Mouse (Mus musculus) heart, postnatal 0 days (tissue): ENCODE results near the gene Ushbp1. TPM values are rescaled to one million over a fixed set of nuclear protein-coding genes. Genes with fewer than 3 reads are reported as not detected.

Experiments used
- ATAC-seq: fragments of 200-750 bp; cut with Nextera tagmentation; 2 replicates; pipeline ENCODE4 v1.8.0; 2017; ENCODE audit warnings: low read depth, moderate number of reproducible peaks, moderate library complexity; ENCODE audit not compliant: insufficient read depth
- DNase-seq: peaks from one replicate; pipeline ENCODE4 v3.0.0-alpha.2; 2016; ENCODE audit warnings: low spot score
- H3K27ac ChIP-seq: fragments of 300-500 bp; sonication (generic); 2 replicates; pipeline ENCODE4 v1.5.1; 2014; ENCODE audit warnings: low read depth, mild to moderate bottlenecking
- H3K27me3 ChIP-seq: fragments of 300-500 bp; sonication (generic); 2 replicates; pipeline ENCODE4 v1.6.1; 2014; ENCODE audit warnings: low read length, mixed read lengths; ENCODE audit not compliant: control insufficient read depth, insufficient read depth
- H3K36me3 ChIP-seq: fragments of 300-500 bp; sonication (generic); replicated peaks from 2 replicates; pipeline ENCODE4 v1.6.1; 2014; ENCODE audit warnings: low read length, mixed read lengths; ENCODE audit not compliant: control insufficient read depth, insufficient read depth
- H3K4me1 ChIP-seq: fragments of 300-500 bp; sonication (generic); 2 replicates; pipeline ENCODE4 v1.6.1; 2014; ENCODE audit warnings: antibody characterized with exemption; ENCODE audit not compliant: control insufficient read depth, insufficient read depth
- H3K4me2 ChIP-seq: fragments of 300-500 bp; sonication (generic); 2 replicates; pipeline ENCODE4 v1.6.1; 2014; ENCODE audit warnings: low read depth, mild to moderate bottlenecking, low read length, moderate library complexity
- H3K4me3 ChIP-seq: fragments of 300-500 bp; sonication (generic); 2 replicates; pipeline ENCODE4 v1.5.1; 2014; ENCODE audit warnings: low read depth, low read length
- H3K9ac ChIP-seq: fragments of 300-500 bp; sonication (generic); replicated peaks from 2 replicates; pipeline ENCODE4 v1.6.1; 2014; ENCODE audit warnings: low read depth, low read length, mixed read lengths
- H3K9me3 ChIP-seq: fragments of 300-500 bp; sonication (generic); replicated peaks from 2 replicates; pipeline ENCODE4 v1.6.1; 2016; ENCODE audit warnings: low read length; ENCODE audit not compliant: control insufficient read depth
- CTCF ChIP-seq: IDR thresholded peaks from 2 replicates; pipeline ENCODE4 v1.5.1; 2016; ENCODE audit warnings: antibody characterized with exemption, control low read depth, low read depth
- EP300 ChIP-seq: IDR thresholded peaks from 2 replicates; pipeline ENCODE4 v1.6.1; 2016; ENCODE audit warnings: antibody characterized with exemption, low read depth
- WGBS: fragments of 180-500 bp; shearing (Covaris S2); extraction: QIAGEN DNeasy Blood & Tissue Kit; methylation state at CpG from one replicate; pipeline ENCODE4 v1.1.7; 2014; 5-methylcytosine and 5-hydroxymethylcytosine counted together
- polyA plus RNA-seq: library from polyadenylated mRNA; unstranded; fragments of >200 nt; fragmentation: Nextera tagmentation; extraction: Ambion mirVana; gene quantifications from 2 replicates; pipeline ENCODE4 v1.2.1, GENCODE M21; 2015
- total RNA-seq: library from RNA; depleted of rRNA; stranded (reverse); fragments of >200 nt; gene quantifications from 2 replicates; pipeline ENCODE4 v1.2.3, GENCODE M21; 2014; ENCODE audit warnings: low replicate concordance

Ushbp1 gene
- total and polyA plus RNA-seq, 2 experiments from 2014 or later: 21.6 to 47.3 TPM

DNA sequence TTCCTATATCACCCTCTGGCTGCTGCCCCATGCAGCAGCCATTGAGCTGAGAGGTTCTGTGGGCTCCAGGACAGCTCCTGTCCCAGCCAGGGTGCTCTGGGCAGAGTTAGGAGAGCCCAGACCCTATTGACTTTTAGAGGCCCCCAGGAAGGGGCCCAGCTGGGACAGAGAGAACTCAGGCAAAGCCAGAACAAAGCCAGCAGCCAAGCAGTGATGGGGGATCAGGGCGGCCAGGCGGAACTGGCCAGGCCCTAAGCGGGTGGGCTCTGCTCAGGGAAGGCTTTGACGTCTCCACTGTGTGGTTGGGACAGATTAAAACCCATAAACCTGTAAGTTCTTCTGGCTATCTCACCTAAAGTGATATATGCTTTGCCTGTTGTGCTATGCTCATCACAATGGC is 16.6 kb downstream of the Ushbp1 start:
- Histone ChIP-seq H3K4me3 (no peak overlapping the region), H3K9me3 (no peaks in the 10 kb centered on the region), H3K4me2 (peak overlapping the region; percentile 100; the same call in 1 of the 2 replicates), H3K9ac (peak overlapping the region; percentile 80), H3K27ac (no peak overlapping the region), H3K27me3 (no peaks in the 10 kb centered on the region), H3K36me3 (peaks cover 29% of the 10 kb centered on the region), H3K4me1 (peaks cover 29% of the 10 kb centered on the region)
- ATAC-seq: no peak
- TF ChIP-seq CTCF (no peak), EP300 (no peak)
- WGBS: 80% methylated on average over 4 of the region's 4 CpGs
- DNase-seq: no peak

DNA sequence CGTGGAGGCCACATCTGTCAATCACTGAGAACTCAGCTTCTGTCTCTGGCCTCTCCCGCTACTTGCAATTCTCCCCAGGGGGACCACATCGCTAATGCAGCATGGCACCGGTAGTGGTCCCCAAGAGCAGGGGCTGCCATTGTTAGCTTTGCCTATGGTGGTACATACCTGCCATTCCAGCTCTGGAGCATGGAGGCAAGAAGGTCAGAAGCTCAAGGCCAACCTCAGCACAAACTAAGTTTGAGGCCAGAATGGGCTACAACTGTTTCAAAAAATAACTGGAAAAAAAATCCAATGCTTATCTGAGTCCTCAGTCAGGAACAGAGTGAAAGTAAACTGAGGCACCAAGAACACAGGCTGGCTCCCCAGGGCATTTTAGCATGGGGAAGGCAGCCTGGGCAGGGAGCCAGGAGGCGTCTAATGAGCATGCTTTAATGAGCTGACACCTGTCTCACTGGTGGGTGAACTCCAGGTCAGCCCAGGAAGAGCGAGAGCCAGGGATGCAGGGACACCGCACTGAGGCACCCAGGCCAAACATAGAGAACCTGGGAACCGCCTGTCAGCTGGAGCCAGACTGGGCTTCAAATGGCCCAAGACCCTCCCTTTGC is 19.1 kb downstream of the Ushbp1 start:
- Histone ChIP-seq H3K9me3 (no peaks in the 10 kb centered on the region), H3K27me3 (no peaks in the 10 kb centered on the region), H3K4me3 (no peak overlapping the region), H3K9ac (no peak overlapping the region), H3K36me3 (peaks cover 40% of the 10 kb centered on the region), H3K4me2 (peak overlapping the region; percentile 47; the same call in 1 of the 2 replicates), H3K4me1 (peaks cover 29% of the 10 kb centered on the region), H3K27ac (no peak overlapping the region)
- no peak for DNase-seq
- 52% methylated on average over 8 of the region's 8 CpGs for WGBS
- TF ChIP-seq EP300: no peak
- no peak for TF ChIP-seq CTCF
- ATAC-seq: no peak

DNA sequence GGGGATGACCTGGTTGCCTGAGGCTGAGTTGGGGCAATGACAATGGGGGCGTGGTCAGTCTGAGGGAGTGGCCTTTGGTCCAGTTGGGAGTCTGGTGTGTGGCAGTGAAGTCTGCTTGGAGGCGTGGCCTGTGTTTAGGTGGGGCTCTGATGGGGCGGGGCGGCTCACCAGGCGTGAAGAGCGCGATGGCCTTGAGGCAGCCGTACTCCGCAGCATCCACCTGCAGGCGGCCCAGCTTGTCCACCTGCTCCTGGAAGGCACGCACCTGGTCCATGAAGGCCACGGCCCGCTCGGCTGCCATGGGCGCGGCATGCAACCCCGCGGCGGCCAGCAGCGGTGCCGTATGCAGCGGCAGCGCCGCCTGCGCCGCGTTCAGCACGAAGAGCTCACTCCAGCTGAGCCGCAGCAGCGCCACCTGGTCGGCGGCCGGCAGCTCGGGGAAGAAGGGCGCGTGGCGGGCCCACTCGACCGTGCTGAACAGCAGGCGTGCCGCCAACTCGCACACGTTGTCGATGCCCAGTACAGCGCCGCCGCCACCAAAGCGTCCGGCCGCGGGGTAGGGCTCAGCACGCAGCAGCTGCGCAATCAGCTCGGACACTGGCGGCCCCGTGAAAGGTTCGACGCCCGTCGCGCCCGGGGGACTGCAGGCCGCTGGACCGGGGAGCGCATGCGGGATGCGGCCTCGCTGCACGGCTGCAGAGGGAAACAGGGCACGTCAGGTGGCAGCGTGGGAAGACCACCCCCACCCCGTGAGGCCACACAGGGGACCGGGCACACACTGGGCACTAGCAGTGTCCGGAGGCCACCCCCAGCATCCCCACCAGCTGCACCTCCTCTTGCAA is 19.8 kb downstream of the Ushbp1 start:
- TF ChIP-seq EP300: no peak
- TF ChIP-seq CTCF: peak; percentile 35
- DNase-seq (peak; percentile 47), ATAC-seq (peak; percentile 8; the same call in 1 of the 2 replicates)
- Histone ChIP-seq H3K9ac (no peak overlapping the region), H3K4me1 (peaks cover 30% of the 10 kb centered on the region), H3K4me2 (peak overlapping the region; percentile 47), H3K27ac (peak overlapping the region; percentile 46), H3K36me3 (peaks cover 40% of the 10 kb centered on the region), H3K9me3 (no peaks in the 10 kb centered on the region), H3K27me3 (no peaks in the 10 kb centered on the region), H3K4me3 (no peak overlapping the region; the same call in 1 of the 2 replicates)
- WGBS: 25% methylated on average over 72 of the region's 74 CpGs

DNA sequence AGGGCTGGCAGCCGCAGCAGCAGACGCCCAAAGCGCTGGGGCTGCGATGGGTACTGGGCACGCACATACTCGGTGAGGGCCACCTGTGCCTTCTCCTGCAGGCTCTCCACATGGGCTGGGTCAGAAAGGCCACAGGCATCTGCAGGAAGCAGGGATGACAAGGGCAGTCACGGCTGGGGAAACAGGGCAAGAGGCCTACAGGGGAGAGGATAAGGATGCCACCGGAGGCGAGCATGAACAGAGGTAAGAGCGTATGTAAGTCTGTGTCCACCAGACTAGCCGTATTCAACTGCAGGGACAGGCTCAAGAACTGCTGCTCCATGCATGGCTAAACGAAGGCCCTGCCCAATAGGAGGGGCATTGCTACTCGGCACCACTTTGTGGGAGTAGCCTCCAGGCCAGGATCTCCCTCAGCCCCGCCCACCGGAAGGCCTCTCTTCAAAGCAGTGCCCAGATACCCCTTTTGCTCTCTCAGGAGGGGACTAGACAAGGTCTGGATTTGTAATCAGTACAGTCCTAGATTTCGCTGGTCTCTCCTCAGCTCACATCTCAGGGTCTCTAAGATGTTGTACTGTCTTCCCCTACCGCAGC is 20.9 kb downstream of the Ushbp1 start:
- ATAC-seq: no peak

DNA sequence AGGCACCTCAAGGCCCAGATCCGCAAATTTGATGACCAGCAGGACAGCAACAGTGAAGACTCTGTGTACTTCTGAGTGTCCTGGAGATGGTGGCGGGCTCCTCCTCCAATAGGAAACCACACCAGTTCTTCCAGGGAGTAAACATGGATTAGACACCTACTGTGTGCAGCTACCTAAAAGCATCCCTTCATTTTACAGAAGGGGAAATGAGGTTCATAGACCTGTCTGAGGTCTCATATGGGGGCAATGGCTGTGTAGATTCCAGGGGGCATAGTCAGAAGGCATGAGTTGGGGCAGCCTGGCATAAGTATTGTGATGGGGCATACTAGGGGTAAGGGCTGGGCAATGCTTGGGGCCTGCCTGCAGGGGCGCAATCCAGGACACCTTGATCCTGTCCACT is 22.6 kb downstream of the Ushbp1 start:
- WGBS: 91% methylated on average over 3 of the region's 3 CpGs
- Histone ChIP-seq H3K4me2 (no peak overlapping the region), H3K4me1 (peaks cover 30% of the 10 kb centered on the region), H3K4me3 (no peak overlapping the region), H3K27me3 (no peaks in the 10 kb centered on the region), H3K9ac (no peak overlapping the region), H3K9me3 (no peaks in the 10 kb centered on the region), H3K36me3 (peaks cover 52% of the 10 kb centered on the region), H3K27ac (no peak overlapping the region)
- no peak for ATAC-seq
- TF ChIP-seq CTCF (no peak), EP300 (no peak)
- no peak for DNase-seq

More for the DNA sequence above, 20.9 kb downstream of the Ushbp1 start:
- no peaks in the 10 kb centered on the region for H3K9me3 ChIP-seq
- no peak overlapping the region for H3K4me2 ChIP-seq
- H3K27me3 ChIP-seq: no peaks in the 10 kb centered on the region
- H3K4me3 ChIP-seq: no peak overlapping the region
- H3K27ac ChIP-seq: no peak overlapping the region
- WGBS: 84% methylated on average over 17 of the region's 17 CpGs
- no peak overlapping the region for H3K9ac ChIP-seq
- H3K36me3 ChIP-seq: peaks cover 42% of the 10 kb centered on the region
- TF ChIP-seq EP300 (no peak), CTCF (no peak)
- no peak for DNase-seq
- H3K4me1 ChIP-seq: peaks cover 29% of the 10 kb centered on the region
